Mouse (Mus musculus) B cell, adult 2 months (primary cell): ENCODE data around the gene Mapk10.
"Not testable (repeated sequence)": the region's sequence is repeated elsewhere in the genome, so short reads cannot be mapped to it uniquely, and the experiment has no call there.

Source experiments
- DNase-seq, 2 experiments: peaks; one replicate each; pipeline ENCODE4 v3.0.0; 2022

Mapk10 gene

DNA sequence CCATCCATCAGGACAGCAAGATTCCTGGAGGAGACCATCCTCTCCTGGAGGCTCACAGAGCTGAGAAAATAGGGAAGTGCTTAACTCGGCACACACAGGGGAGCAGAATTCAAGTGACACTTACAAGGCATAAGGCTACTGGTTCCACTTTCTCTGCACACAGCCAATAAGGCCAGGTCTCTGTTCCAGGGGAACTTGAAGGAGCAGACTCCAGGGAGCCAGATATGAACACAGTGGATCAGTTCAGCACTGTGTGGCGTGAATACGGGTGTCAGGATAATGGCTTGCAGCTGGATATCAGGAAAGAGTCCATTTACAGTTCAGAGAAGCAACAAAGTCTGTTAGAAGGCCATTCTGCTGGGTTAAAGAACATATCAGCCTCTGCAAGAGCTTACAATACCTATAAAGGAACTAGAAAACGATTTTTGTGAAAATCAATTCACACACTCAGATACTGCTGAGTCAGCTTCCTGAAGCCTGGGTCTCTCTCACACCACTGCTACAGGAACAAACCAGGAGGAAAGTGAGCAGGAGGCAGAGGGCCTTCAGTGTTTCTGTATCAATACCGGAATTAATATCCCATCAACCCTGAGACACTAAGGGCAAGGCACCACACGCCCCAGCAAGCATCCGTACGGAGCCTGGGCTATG lies 263.9 kb downstream of the Mapk10 start:
- DNase-seq = no peak

DNA sequence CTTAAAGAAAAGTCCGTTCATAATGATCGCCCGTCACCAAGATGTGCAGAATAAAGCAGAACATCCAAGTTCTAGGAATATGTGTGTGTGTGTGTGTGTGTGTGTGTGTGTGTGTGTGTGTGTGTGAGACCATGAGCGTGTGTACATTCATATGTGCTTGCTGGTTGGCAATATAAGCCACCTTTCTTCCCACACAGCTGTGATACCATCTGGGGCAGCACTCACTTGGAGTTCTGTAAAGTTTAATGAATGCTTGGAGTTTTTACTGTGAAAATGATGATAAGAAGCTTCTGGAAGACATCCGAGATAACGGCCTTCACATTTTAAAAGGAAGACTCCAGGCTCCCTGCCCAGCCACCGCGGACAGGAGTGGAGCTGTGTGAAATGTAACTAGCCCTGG lies 264.5 kb downstream of the Mapk10 start:
- DNase-seq = no peak

DNA sequence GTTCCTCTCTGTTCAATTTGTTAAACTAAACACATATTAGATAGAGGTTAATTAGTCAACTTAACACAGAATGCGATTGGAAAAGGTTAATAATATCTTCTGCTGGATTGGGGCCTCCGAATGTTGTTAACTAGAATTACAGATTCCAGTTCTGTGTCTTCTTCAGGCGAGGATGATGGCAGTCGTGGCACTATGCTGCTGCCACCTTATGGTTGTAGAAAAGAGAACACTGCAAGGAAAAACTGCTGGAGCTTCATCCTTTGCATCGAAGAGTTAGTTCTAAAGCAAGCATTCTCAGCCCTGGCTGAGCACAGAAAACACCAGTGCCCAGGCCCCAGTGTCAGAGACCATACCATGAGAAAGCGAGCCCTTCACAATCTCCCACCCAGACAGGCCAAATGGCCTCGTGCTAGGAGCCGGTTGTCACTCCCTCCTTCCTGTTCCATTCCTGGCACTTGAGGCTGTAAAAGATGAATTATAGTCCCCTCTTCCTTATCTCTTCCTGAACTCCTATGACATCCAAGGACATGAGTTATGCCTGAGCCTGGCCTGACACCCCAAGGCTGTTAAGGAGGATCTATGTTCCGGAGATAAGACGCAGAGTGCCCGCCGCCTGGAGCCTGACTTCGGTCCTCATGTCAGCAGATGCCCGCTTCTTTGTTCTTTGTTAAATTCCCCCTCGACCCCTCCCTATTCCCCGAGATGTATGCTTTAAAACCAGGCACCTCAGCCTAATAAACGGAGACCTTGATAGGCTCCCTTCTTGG lies 267.1 kb downstream of the Mapk10 start:
- DNase-seq = not testable (repeated sequence)

DNA sequence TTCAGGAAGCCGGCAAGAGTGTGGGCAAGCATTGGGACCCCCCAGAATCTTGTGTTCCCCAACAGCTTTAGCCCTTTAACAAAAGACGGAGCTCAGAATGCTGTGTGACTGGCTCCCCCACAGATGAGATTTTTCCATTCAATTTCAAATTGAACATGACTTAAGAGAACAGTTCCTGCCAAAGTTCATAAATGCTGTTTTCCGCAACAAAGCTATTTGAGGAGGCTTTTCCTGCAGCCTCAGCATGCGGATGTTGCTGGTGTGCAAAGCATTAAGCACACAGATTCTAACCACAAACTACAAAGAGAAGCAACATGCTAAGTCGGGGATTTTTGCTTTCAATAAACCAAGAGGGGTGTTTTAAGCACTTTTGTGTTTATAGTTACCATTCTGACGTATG lies 281.0 kb downstream of the Mapk10 start:
- no peak for DNase-seq

DNA sequence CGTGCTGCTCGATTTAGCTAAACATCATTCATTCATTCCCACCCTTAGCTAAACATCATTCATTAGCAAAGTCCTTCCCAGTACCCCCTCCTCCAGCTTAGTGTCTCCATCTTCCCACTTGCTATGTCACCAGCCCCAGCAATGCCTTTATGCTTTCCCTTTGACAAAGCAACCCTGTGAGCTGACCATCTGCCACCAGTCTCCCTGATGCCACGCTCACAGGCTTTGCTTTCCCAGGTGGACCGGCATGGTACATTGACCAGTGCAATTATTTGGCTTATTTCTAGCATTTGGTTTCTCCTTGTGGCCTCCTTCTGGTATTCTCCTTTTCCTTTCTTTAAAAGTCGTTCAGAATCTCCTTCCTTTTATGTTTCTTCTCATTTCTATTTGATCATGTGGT lies 284.3 kb downstream of the Mapk10 start:
- DNase-seq = no peak

DNA sequence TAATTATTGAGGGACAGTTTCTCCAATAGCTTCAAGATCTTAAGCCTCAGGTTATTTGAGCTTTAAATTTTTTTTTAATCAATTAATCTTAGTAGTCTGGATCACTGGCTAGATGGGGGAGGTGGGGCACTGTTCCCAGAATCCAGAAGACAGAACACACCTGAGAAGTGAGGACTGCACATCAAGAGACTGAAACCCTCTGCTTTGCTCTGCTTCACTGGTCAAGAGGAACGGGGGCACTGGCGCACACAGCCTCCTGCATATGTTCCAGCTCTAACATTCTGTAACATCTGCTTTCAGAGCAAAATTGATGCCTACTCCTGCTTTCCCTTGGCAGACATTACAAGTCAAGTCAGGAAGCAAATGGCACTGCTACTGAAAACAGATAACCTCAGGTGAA lies 290.9 kb downstream of the Mapk10 start:
- DNase-seq = no peak

DNA sequence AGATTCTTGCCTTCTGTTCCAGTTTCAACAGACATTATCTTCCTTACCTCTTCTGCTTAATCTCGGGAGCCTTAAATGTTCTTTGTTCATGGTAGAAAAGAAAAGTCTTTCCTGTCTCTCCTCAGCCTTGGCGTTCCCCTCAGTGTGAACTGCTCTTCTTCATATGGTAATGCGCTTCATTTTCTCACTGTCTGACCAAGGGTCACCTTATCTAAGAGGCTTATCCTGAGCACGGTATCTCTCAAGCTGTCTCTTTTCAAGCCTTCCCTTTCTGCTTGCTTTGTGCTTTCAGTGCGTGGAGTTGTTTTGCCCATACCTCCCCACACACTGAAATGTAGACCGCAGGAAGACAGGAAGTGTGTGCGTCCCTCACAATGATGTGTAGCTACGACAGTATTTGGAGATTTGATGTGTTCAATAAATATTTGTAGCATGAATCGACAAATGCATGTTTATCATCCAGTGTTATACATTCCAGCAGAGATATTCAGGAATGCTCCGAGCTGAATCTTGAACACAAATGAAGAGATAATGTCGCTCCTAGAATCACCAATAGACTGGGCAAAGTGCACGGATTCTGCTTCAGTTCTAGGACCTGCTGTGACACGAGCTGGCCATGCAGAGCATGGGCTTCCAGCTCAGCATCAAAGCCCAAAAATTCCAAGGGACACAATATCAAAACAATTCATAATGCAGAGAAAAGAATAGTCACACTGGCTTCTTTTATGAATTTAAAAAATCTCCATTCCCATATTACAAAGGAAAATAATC lies 305.5 kb downstream of the Mapk10 start:
- DNase-seq = no peak

DNA sequence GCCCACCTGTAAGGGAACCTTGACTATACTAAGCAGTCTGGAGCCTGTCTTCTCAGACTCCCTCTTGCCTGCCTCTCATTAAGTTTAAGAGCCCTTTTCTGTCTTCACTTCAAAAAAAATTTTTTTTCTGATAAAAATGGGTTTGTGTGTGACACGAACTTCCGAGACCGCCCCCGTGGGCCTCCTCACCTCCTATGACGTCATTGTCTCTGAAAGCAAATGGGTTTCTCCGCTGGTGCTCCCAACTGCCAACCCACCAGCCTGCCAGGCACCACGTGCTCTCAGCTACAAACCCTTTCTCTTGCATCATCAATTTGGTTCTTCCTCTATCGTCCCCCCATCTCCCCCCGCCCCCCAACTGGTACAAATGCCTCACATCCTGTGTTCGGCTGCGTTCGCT lies 307.1 kb downstream of the Mapk10 start:
- no peak for DNase-seq

DNA sequence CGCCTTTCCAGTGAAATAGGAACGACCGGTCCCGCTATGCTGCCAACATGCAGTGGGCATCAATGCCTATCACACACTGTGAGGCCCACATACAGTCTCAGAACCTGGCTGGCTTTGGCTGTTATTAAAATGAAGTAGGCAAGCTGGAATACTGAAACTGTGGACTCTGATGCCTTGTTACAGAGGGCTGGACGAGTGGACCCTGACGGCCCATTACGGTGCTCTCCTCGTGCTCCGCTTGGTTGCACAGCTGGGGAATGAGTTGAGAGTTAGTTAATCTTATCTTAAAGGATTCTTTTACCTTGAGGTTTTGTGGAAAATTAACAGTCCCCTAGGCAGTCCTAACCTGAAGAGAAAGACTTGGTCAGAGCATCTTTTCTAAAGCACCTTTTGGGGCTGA lies 307.6 kb downstream of the Mapk10 start:
- DNase-seq = no peak

DNA sequence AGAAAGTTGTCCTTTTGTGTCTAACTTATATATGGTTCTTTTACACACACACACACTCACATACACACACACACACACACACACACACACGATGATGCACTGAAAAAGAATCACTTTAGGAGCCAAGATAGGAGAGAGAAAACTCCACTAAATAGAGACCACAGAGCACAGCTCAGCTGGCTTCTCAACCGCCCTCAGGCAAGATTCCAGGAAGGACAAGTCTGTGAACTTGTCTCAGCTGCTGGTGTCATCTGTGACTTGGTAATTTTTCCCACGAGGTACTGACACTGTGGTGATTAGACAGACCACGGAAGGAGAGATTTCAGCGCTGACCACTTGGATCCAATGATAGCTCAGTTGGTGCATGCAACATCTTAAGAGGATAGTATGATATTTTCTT lies 310.0 kb downstream of the Mapk10 start:
- DNase-seq = no peak

DNA sequence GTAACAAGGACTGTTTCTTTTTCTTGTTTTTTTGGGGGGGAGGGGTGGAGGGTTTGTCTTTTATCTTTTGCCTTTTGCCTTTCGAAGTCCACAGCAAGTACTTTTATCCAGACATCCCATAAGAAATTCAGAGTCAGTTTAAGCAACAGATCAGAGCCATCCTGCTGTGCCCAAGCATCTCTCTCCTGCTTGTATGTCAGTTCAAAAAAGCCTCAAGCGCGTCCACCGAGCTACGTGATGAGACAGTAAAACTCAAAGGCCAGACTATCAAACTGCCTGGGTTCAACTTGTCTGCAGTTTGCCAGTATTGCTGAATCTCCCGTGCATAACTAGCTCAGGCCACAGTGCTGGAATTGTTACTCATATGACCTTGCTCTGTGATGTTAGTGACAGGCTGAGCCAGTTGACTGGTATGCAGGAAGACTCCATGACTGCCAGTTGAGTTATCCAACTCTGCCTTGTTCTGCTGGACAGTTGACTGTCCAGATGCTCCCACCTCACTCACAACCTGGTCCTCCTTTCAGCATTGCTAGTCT lies 311.4 kb downstream of the Mapk10 start:
- DNase-seq = no peak

DNA sequence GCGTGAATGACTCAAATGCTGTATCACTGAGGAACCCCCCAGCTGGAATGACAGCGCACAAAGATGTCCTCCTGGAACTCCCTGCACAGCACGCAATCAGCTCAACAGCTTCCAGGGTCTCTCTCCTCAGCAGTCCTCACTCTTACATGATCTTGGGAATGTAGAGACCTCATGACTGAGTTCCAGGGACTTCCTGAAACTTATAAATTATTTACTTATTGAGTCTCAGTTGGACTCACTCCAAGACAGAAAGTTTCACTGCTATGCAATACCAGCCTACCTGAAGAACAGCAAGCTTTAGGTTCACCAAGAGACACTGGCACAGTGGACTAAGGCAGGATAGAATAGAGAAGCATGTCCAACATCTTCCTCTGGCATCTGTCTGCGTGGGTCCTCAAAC lies 312.8 kb downstream of the Mapk10 start:
- DNase-seq = no peak

DNA sequence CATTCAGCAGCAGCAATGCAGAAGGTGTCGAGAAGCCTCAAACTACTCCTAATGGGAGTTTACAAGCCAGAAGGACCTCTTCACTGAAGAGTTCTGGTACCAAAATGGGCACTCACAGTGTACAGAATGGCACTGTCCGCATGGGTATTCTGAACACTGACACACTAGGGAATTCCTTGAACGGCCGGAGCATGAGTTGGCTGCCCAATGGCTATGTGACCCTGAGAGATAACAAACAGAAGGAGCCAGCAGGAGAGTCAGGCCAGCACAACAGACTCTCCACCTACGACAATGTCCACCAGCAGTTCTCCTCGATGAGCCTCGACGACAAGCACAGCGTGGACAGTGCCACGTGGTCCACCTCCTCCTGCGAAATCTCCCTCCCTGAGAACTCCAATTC lies 318.9 kb downstream of the Mapk10 start:
- no peak for DNase-seq

DNA sequence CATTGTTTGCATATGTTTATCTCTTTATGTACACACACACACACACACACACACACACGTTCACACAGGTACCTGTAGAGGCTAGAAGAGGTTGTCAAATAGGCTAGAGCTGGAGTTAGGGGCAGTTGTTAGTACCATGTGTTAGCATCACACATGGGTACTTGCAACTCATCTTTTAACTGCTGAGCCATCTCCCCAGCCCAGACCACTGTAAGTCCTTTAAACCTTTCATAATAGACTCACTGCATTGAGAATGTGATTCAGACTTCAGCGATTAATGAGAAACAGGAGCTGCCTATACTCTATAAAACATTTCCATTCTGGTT lies 322.0 kb downstream of the Mapk10 start:
- no peak for DNase-seq

DNA sequence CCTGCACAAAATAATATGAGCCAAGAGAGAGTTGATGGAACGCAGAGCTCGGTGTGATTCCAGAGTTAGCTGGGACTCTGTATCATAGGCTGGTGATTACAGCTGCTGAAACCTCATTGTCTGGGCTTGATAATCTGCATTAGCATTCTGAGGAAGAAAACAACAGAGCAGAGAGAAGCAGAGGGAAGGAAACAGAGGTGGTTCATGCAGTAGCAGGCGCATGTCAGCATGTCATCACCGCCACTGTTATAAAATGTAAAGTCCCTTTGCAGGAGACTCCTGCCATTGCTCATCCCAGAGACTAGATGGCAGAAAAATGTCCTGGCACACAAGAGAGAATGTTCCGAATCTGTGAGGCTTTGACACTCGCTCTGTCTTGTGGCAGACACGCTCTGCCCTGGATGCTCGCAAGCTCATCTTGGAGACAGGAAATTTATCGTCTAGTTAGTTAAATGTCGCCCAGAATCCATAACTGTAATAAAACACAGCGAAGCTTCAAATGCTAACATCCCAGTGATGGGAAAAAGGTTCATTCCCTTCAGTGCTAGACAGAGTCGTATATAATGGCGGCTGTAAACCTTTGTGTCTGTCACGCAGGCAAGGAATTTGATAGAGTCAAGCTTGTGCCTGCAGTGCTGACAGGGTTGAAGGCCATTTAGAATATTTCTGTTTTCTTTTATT lies 322.5 kb downstream of the Mapk10 start:
- DNase-seq = no peak

DNA sequence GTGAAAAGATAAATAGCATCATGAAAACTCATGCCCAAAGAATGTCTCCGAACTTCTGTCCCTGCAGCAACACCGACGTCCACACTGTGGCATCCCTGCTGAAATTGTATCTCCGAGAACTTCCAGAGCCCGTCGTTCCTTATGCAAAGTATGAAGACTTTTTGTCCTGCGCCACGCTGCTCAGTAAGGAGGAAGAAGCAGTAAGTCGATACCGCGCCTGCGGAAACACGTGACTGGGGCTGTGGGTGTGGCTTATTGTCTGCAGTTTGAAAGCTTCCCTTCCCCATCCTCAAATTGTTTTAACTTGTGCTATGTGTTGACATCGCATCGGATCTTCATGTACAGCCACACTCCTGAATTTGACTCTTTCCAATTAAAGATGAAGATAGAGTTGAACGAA lies 335.5 kb downstream of the Mapk10 start:
- DNase-seq = peak; percentile 28 to 51

DNA sequence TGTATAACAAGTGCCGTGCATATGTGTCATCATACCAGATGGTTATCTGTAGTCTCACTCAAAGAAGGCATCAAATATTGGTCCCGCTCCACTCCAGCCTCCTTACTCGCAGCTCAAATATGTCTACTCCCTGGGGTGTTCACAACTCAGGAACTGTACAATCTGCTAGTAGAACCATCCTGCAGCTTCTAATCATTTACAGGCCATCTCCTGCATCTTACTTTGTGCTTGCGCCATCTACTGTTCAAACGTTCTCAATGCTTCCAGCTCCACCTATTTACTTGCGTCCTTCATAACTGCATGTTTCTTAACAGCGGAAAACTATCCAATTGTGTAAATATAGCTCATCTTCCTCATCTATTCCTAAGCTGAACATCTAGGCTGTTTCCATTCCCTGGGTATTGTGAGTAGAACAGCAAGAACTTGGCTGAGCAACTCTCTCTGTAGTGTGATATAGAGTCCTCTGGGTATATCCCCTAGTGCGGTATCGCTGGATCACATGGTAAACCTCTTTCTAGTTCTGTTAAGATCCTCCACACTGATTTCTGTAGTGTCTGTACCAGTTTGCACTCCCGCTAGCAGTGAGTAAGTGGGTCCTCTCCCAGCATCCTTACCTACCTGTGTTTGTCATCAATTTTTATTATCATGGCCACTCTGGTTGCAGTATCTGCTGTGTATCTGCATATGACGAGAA lies 336.4 kb downstream of the Mapk10 start:
- peak; percentile 26 to 33 for DNase-seq

DNA sequence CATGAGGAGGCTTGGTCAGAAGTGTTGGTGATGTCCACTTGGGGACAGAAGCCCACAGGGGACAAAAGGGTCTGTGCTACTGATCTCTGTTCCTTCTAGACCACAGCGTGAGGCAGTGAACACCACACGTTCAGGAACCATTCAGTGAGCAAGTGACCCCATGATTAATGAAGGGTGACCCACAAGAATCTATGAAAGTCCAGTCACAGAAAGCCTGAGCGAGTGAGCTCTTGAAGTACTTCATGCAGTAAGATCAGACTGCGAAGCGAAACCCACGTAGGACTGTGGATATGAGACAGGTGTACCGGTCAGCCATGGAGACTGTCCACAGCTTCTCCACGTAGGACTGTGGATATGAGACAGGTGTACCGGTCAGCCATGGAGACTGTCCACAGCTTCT lies 338.1 kb downstream of the Mapk10 start:
- not testable (repeated sequence) for DNase-seq

DNA sequence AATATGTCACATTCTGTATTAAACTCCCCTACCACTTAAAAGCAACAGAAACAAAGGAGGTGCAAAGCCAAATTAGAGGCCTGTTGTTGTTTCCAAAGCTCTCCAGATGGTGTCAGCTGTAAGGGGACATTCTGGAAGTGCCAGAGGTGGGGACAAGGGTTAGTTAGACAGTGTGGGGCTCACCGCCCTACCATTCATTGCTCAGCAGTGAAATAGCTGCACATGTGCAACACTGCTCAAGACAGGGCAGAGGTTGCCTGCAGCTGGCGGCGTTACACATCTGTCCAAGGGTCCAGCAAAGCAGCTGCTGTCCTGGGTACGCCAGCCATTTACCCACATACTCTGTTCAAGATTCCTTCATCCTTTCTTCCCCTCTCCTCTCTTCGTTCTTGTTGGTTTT lies 342.9 kb downstream of the Mapk10 start:
- DNase-seq = no peak

DNA sequence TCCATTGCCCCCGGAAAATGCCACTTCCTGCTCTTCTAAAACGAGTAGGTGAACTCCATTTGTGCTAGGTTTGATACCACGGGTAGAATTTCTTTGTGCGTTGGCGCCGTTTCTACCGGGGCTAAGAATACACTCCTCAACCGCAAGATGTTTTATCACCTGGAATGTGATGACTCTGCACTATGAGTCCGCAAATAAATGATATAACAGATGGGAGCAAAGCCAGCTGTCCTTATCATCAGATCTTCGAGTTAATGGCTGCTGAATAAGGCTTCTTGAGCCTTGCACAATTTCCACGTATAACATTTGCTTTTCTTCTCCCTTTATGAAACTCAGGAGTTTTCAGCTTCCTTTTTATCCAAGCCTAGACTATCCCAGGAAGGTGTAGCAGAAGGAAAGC lies 351.4 kb downstream of the Mapk10 start:
- no peak for DNase-seq

DNA sequence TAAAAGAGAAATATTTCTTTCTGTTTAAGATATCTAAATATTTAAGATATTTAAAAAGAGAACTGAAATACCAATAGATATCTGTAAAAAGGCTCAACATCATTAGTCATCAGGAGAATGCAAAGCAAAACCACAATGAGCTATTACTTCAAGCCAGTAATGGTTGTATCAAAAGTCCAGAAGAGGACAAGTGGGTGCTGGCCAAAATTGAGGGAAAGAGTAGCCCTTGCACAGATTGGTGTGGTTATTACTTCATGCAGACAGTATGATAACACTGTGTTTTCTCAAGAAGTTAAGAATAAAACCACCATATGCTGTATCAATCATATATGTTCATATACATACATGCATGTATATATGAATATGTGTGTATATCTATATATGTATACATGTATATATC lies 353.1 kb downstream of the Mapk10 start:
- DNase-seq = no peak
